Mouse (Mus musculus): Measurements from ENCODE around the gene Gdpd5.
"Not testable (repeated sequence)": the region's sequence is repeated elsewhere in the genome, so short reads cannot be mapped to it uniquely, and the experiment has no call there.

Gdpd5 gene

DNA sequence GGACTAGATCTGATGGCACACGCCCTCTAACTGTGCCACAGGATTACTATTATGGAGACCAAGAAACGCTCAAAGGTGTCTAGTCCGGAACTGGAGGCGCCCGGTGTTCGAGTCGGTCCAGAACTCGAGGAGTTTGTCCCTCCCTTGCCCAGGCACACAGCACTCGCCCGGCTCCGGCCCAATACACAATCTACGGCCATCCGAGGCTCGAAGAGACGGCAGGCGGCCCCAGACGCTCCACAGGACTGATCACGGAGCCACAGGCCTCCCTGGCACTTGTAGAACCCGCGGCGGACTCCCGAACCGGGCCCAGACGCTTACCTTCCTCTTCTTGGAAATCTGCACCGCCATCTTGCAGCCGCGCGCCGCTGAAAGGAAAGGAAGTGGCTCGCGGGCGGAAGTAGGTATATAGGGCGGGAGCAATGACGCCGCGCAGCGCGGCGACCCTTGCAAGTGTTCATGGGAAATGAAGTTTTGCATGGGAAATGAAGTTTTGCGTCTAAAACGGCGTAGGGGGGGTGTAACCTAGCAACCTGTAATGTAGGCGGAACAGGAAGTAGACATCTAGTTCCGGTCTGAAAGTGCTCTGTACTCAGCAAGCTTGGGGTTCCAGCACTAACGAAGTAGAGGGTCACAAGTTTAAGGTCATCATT is 102.2 kb downstream of the Gdpd5 start, which contains the start of gene Rps3:
TSS of gene Rps3 (minus strand) at position 468 of the 653 bp plus-strand sequence.
- DNase-seq: peak; percentile 98

DNA sequence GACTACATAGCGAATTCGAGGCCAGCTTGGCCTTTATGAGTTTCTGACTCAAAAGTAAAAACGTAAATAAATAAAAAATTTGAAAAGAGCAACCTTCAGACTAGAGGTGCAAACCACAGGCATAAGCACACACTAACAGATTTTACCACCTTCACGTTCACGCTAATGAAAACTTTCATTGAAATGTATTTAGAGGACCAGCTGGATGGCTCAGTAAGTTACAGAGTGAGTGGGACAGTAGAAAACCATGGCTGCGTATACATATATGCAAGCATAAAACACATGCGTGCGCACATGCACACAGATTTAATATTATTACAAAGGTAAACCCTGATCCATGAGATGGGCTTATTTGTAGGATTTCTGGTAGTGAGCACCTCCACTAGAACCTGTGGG is 102.7 kb downstream of the Gdpd5 start:
- DNase-seq: no peak

GRCm38 (mm10) chr7:99484679-99485078 is 103.5 kb downstream of the Gdpd5 start:
- DNase-seq: peak; percentile 34

- DNase-seq: no peak
These were observed 108.5 kb downstream of the Gdpd5 start for GRCm38 (mm10) chr7:99489708-99490107.

- DNase-seq: peak; percentile 20
These were observed 117.9 kb downstream of the Gdpd5 start for GRCm38 (mm10) chr7:99499128-99499527.

DNA sequence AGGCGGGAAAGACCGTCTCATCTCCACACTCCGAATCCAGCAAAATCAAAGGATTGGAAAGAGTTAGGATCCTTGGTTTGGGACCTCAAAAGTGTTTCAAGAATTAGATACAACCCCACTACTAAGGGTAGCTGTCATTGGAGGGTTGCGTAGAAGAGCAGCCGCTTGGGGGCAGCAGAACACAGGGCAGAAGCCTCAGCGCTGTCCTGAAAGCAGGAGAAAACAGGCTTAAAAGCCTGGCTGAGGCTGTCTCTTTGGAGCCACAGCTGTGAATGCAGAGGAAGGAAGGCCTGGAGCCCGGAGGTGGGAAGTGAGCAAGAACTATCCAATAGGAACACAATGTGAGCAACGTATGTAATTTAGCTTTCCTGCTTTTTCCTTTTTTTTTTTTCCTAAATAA is 119.0 kb downstream of the Gdpd5 start:
- peak; percentile 79 for DNase-seq

DNA sequence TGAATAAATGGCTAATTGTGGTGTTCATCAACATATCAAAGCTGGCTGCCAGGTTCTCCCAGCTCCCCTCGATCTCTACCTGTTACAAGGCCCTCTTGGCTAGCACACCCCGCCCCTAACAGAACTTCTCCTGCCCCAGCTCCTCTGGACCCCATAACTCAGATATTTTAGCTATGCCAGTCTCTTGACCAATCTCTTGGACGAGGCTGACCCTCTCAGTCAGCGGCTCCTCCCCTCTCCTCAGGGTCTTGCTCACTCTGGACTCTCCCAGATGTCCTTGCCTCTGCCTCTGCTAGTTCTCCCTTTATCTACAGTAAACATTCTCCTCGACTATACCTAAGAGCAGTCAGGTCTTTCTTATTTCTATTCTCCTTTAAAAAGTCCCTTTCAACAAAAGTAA is 119.4 kb downstream of the Gdpd5 start:
- no peak for DNase-seq

- DNase-seq: no peak
These were observed 119.9 kb downstream of the Gdpd5 start for GRCm38 (mm10) chr7:99501148-99501547.

DNA sequence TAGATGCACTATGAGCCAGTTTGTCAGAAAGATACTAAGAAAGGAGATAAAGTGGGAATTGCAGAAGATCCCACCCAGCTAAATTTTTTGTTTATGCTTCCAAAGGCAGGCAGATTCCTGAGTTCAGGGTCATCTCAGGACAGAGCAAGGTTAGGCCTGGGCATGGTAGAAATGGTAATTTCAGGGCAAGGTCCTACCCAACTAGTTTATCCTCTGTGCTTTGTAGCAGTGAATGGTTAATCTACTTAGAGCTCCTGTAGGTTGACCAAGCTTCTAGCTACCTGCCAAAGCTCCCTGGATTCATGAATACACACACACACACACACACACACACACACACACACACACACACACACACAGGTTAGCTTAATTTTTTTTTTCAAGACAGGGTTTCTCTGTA is 123.3 kb downstream of the Gdpd5 start:
- no peak for DNase-seq

GRCm38 (mm10) chr7:99508187-99508586 is 127.0 kb downstream of the Gdpd5 start:
- not testable (repeated sequence) for DNase-seq

GRCm38 (mm10) chr7:99510087-99510501 is 128.9 kb downstream of the Gdpd5 start:
- no peak for DNase-seq
